Mouse (Mus musculus): ENCODE results near the gene Znrf4.

- TF ChIP-seq CTCF (IDR thresholded peaks at IDR 0.05; ENCODE audit: control insufficient read depth, insufficient read depth, insufficient read length) (no peak), CEBPB (IDR thresholded peaks at IDR 0.05; ENCODE audit: low read depth) (no peak)
Observed at GRCm38 (mm10) chr17:56506417-56507065, 5.7 kb downstream of the Znrf4 start.

All from C2C12 (cell line).